Mouse (Mus musculus) 3134 (cell line): Measurements from ENCODE around the gene Cd300ld5.
"Not testable (repeated sequence)": the region's sequence is repeated elsewhere in the genome, so short reads cannot be mapped to it uniquely, and the experiment has no call there.

Source experiments
- DNase-seq: peaks from one replicate; pipeline ENCODE4 v3.0.0-alpha.2; 2011; ENCODE audit warnings: low spot score; ENCODE audit not compliant: insufficient read length; ENCODE audit errors: extremely low read depth

Gene Cd300ld5

DNA sequence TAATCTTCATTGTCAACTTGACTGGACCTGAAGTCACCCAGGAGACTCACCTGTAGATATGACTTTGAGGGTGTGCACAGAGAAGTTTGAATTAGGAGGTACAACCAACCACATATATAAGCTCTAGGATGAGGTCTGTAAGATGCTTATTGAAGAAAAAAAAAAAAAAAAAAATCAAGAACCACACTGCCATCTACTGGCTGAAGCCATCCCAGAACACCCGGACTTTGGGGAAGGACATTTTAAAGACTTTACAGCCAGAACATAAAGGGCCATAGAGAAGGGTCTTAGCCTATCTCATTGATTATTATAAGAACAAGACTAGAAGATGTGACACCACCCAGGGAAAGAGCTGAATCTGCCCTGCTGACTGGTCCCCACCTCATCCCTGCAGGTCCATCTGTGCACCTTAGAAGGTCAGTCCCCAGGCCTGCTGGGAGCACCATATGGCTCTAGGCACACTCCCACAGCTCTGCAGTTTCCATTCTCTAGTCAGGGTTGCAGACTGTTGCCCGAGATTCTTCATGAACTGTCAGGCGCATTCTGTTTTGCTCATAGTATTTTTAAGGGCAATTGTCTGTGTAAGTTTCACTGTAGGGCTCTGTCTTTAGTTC, 11.8 kb upstream of the Cd300ld5 start:
- DNase-seq, result peak; percentile 24

DNA sequence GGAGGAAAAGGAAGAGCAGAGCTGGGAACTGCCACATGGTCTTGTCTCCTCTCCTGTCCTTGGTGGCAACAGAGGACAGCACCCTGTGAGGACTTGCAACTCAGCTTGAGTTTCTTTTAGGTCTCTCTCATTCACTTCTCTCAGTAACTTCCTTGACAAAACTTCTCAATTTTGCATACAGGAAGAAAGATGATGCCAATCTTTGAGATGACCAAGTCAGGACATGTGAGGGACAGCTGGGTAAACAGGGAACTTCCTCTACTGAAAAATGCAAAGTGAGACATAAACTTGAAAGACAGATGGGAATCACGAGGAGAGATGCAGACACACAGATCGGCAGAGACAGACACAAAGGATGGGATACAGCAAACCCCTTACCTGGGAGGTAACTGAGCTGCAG, 10.7 kb upstream of the Cd300ld5 start, which contains the start of gene Cd300ld3:
Gene Cd300ld3 (minus strand): TSS at position 151 of the 400 bp plus-strand sequence.
- no peak for DNase-seq

GRCm38 (mm10) chr11:115026912-115027311, 10.7 kb downstream of the Cd300ld5 start, which contains the start of gene Cd300ld4:
Gene Cd300ld4, minus strand, starts transcription at chr11:115027012.
- DNase-seq, result not testable (repeated sequence)

GRCm38 (mm10) chr11:115016093-115016492, 21.5 kb downstream of the Cd300ld5 start, which contains the start of gene Cd300ld2:
Gene Cd300ld2, minus strand, starts transcription at chr11:115016193.
- DNase-seq, result not testable (repeated sequence)

DNA sequence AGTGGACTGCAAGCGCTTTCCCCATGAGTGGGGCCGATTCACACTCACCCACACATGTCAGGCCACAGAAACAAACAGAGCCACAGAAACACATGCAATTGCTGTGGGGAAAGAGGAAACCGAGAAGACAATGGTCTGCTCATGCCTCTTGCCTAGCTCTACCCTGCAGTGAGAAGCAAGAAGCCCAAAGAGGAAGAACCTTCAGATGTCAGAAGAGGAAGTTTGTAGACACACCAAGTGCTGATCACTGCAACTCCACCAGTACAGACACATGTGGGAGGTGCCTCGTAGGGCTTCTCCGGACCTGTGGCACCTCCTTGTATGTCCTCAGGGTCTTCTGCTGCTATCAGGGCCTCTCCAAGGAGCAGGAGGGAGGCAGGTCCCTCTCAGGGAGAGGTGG, 33.5 kb downstream of the Cd300ld5 start:
- no peak for DNase-seq

DNA sequence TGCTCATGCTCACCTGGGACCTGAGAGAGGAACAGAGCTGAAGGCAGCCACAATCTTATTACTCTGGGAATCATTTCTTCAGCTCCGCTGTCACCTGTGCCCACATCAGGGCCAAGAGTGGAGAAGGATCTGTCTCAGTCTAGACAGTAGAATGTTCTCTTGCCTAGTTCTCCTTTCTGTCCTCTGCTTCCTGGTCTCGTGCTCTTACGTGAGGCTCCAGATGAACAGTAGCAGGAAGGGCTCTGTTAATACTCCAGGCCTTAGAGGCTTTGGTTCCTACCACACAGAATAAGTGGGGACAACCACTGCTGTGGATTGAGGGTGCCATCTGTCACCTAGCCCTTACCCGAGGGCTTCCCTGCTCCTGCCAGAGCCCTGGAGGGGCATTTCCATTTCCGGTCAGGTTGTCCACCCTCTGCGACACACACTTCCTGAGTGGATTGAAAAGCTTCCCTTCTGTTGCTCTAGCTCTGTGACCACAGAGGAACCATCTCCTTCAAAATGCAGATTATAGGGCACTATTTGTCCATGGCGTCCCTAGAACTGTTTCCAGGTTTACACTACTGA, 36.0 kb downstream of the Cd300ld5 start, which contains the start of gene Cd300c2:
Gene Cd300c2 (minus strand): TSS at position 407 of the 567 bp plus-strand sequence.
- no peak for DNase-seq

DNA sequence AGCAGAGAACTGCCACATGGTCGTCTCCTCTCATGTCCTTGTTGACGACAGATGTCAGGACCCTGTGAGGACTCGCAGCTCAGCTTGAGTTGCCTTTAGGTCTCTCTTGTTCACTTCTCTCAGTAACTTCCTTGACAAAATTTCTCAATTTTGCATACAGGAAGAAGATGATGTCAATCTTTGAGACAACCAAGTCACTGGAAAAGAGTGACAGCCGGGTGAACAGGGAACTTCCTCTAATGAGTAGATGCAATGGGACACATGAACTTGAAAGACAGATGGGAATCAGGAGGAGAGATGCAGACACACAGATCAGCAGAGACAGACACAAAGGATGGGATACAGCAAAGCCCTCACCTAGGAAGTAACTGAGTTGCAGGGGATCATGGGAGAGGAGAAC, 47.8 kb downstream of the Cd300ld5 start, which contains the start of gene Cd300ld:
Gene Cd300ld (minus strand): TSS at position 130 of the 400 bp plus-strand sequence.
- DNase-seq, result no peak

DNA sequence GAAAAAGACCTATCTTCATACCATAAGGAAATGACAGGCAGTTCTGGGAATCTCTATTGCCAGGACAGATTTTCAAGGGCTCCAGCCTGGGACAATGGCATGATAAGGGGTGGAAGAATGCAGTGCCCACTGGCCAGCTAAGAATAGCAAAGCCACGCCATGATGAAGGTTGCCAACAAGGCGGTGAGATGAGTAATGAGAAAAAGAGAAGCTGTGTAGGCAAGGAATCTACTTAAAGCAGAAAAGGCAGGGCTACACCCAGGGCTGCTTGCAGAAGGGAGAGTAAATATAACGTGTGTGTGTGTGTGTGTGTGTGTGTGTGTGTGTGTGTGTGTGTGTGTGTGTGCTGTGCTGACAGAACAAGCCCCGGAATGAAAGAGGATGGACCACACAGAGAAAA, 55.7 kb downstream of the Cd300ld5 start:
- DNase-seq, result peak; percentile 69
